ENCODE assay signal across 22 mouse cellular contexts in the genomic region with DNA sequence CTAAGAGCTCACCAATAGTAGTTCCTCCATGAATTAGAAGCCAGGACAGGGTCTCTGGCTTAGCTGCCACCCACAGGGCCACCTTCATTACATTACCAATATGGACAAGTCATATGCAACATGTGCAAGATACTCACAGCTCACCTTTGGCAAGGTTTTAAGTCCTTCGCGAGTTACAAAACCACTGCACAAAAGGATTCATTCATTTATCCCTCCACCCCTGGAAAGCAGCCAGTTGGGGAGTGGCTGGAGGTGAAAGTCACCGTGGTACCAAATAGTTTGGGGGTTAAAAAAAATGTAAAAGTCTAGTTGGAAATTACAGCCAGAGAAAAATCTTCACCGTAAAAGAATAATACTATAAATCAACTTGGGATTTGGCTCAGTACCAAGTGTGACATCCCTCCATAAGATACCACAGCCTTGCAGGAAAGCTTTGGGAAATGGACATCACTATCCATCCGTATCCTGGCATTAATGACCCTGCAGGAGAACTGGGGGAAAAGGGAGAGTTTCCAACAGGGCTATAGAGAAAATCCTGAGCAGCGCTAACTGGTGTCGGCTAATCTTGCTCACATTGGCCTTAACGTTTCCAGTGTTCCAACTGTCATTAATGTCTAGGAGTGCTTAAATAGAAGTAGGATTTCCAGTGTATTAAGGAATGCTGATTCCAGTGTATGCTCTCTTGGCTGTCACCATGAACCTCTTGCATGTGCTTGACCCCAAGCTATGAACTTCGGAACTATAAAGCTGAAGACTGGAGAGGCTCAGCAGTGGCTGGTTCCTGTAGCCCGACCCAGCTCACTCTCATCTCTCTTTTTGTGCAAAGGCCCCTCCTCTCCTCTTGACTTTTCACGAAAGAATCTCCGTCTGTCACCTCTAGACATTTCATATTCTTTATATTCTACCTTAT.
DNase-seq lines count a peak whose midpoint lies in the region; ATAC-seq and TF ChIP-seq lines count a peak whose summit lies in the region.
"Had no signal": no experiment of that assay in that cellular context is flagged by ENCODE, and none has a peak within 500 bp of the region (broad histone marks: within the 10 kb centered on the region; RNA-seq: fewer than 3 reads in every experiment).

No protein-coding gene starts in this region.

- no peaks in the 10 kb centered on the region for H3K36me3 ChIP-seq in intestine, embryonic 16.5 days (ENCODE audit: control insufficient read depth, insufficient read depth, low read length)
- H3K36me3 ChIP-seq in intestine, postnatal 0 days (ENCODE audit: control insufficient read depth, insufficient read depth), result no peaks in the 10 kb centered on the region
- H3K36me3 ChIP-seq in midbrain, embryonic 11.5 days (ENCODE audit: control insufficient read depth, insufficient read depth, low read length), result no peaks in the 10 kb centered on the region
- no peaks in the 10 kb centered on the region for H3K36me3 ChIP-seq in midbrain, postnatal 0 days (ENCODE audit: insufficient read depth, low read length)
- H3K36me3 ChIP-seq: forebrain, embryonic 10.5 days; hindbrain, embryonic 12.5 days had no signal

- DNase-seq in heart, adult 11 months, result peak; percentile 64
- no peak for DNase-seq in heart, postnatal 36 days
- peak; percentile 19 for DNase-seq in midbrain, embryonic 11.5 days (ENCODE audit: low spot score, missing footprints)
- DNase-seq in midbrain, postnatal 0 days (ENCODE audit: low spot score), result no peak
- DNase-seq in fat pad, adult 2 months (ENCODE audit: extremely low read depth, low read depth, low spot score), result peak; percentile 68
- DNase-seq in layer of hippocampus, adult 8-10 months (ENCODE audit: low spot score in 2 of 2), result no peak
- DNase-seq: adrenal gland, postnatal 14 days; cerebellum, adult 11-12 months; cerebellum, adult 9-10 months; cerebellum, postnatal 25 days; gastrocnemius, postnatal 10 days; kidney, adult 18-20 months had no signal

- H3K4me2 ChIP-seq in intestine, embryonic 16.5 days (ENCODE audit: low read depth, low read length), result no peak overlapping the region
- H3K4me2 ChIP-seq in intestine, postnatal 0 days (replicated peaks; ENCODE audit: low read depth), result no peak overlapping the region
- H3K4me2 ChIP-seq in midbrain, embryonic 11.5 days, result no peak overlapping the region
- H3K4me2 ChIP-seq in midbrain, postnatal 0 days (ENCODE audit: low read depth, low read length, poor library complexity, severe bottlenecking), result no peak overlapping the region
- H3K4me2 ChIP-seq: embryonic facial prominence, embryonic 13.5 days; hindbrain, embryonic 12.5 days had no signal

- H3K4me3 ChIP-seq in intestine, embryonic 16.5 days (ENCODE audit: low read length), result no peak overlapping the region
- no peak overlapping the region for H3K4me3 ChIP-seq in intestine, postnatal 0 days (ENCODE audit: low read depth, low read length)
- H3K4me3 ChIP-seq in midbrain, embryonic 11.5 days (ENCODE audit: low read depth, low read length), result no peak overlapping the region
- H3K4me3 ChIP-seq in midbrain, postnatal 0 days (ENCODE audit: low read depth, low read length), result no peak overlapping the region
- H3K4me3 ChIP-seq: embryonic facial prominence, embryonic 13.5 days; forebrain, embryonic 10.5 days; hindbrain, embryonic 12.5 days had no signal

- no peak overlapping the region for H3K27ac ChIP-seq in intestine, embryonic 16.5 days (ENCODE audit: low read length)
- H3K27ac ChIP-seq in intestine, postnatal 0 days (ENCODE audit: low read depth, low read length), result no peak overlapping the region
- no peak overlapping the region for H3K27ac ChIP-seq in midbrain, embryonic 11.5 days (ENCODE audit: low read depth, low read length)
- no peak overlapping the region for H3K27ac ChIP-seq in midbrain, postnatal 0 days (ENCODE audit: low read depth, low read length)
- H3K27ac ChIP-seq: embryonic facial prominence, embryonic 13.5 days; forebrain, embryonic 10.5 days; hindbrain, embryonic 12.5 days had no signal

- no peaks in the 10 kb centered on the region for H3K4me1 ChIP-seq in intestine, embryonic 16.5 days (ENCODE audit: control insufficient read depth, insufficient read depth, low read length)
- no peaks in the 10 kb centered on the region for H3K4me1 ChIP-seq in intestine, postnatal 0 days (replicated peaks; ENCODE audit: control insufficient read depth, insufficient read depth, low read length)
- peaks cover 6% of the 10 kb centered on the region; the same call in 1 of the 2 replicates for H3K4me1 ChIP-seq in midbrain, embryonic 11.5 days (ENCODE audit: control insufficient read depth, insufficient read depth, low read length)
- no peaks in the 10 kb centered on the region for H3K4me1 ChIP-seq in midbrain, postnatal 0 days (ENCODE audit: insufficient read depth, low read length)

- H3K9me3 ChIP-seq in intestine, embryonic 16.5 days (ENCODE audit: control insufficient read depth, low read length), result no peaks in the 10 kb centered on the region
- no peaks in the 10 kb centered on the region for H3K9me3 ChIP-seq in intestine, postnatal 0 days (ENCODE audit: control insufficient read depth)
- no peaks in the 10 kb centered on the region for H3K9me3 ChIP-seq in midbrain, embryonic 11.5 days (ENCODE audit: control insufficient read depth, low read length)
- no peaks in the 10 kb centered on the region for H3K9me3 ChIP-seq in midbrain, postnatal 0 days (ENCODE audit: low read length)
- H3K9me3 ChIP-seq: embryonic facial prominence, embryonic 13.5 days; forebrain, embryonic 10.5 days; hindbrain, embryonic 12.5 days had no signal

- 51% methylated on average over 12 of the region's 12 CpGs for WGBS in intestine, embryonic 16.5 days
- WGBS in intestine, postnatal 0 days, result 54% methylated on average over 12 of the region's 12 CpGs
- 80% methylated on average over 12 of the region's 12 CpGs for WGBS in midbrain, embryonic 11.5 days
- WGBS in midbrain, postnatal 0 days, result 70% methylated on average over 12 of the region's 12 CpGs

- intact Hi-C loops in heart, postnatal 36 days (cut with DNase I), result no loop called here

- no peak for TF ChIP-seq CTCF in intestine, postnatal 0 days (IDR thresholded peaks at IDR 0.05; ENCODE audit: low read depth)
- TF ChIP-seq CTCF in midbrain, postnatal 0 days (IDR thresholded peaks at IDR 0.05), result no peak

- ATAC-seq in intestine, embryonic 16.5 days, result peak; percentile 50; the same call in 1 of the 2 replicates
- ATAC-seq in intestine, postnatal 0 days, result no peak
- ATAC-seq in midbrain, embryonic 11.5 days (ENCODE audit: low FRiP score), result no peak
- ATAC-seq in midbrain, postnatal 0 days (ENCODE audit: low FRiP score), result no peak
- ATAC-seq: activated CD4-positive, CD25-positive, alpha-beta regulatory T cell, adult 4 months; forebrain, embryonic 14.5 days; hindbrain, embryonic 16.5 days; inflammation-experienced regulatory T-cells, adult 6 months had no signal

- no peaks in the 10 kb centered on the region for H3K27me3 ChIP-seq in intestine, embryonic 16.5 days (replicated peaks; ENCODE audit: control insufficient read depth, insufficient read depth, low read length)
- 0 out of 2 replicates have a peak, but pooled peaks cover 3% of the 10 kb centered on the region for H3K27me3 ChIP-seq in intestine, postnatal 0 days (replicated peaks; ENCODE audit: control insufficient read depth, insufficient read depth, low read length)
- H3K27me3 ChIP-seq in midbrain, embryonic 11.5 days (ENCODE audit: control insufficient read depth, insufficient read depth, low read length), result no peaks in the 10 kb centered on the region
- H3K27me3 ChIP-seq in midbrain, postnatal 0 days (ENCODE audit: insufficient read depth, low read length), result no peaks in the 10 kb centered on the region
- H3K27me3 ChIP-seq: CH12.LX; embryonic facial prominence, embryonic 13.5 days; hindbrain, embryonic 12.5 days had no signal

- H3K9ac ChIP-seq in intestine, embryonic 16.5 days (ENCODE audit: low read depth, low read length), result no peak overlapping the region
- H3K9ac ChIP-seq in intestine, postnatal 0 days (ENCODE audit: low read depth, low read length), result no peak overlapping the region
- no peak overlapping the region for H3K9ac ChIP-seq in midbrain, embryonic 11.5 days (ENCODE audit: low read length)
- H3K9ac ChIP-seq in midbrain, postnatal 0 days (replicated peaks; ENCODE audit: low read length, poor library complexity, severe bottlenecking), result no peak overlapping the region
- H3K9ac ChIP-seq: embryonic facial prominence, embryonic 13.5 days; hindbrain, embryonic 12.5 days had no signal

Comparison
In these comparisons a context has a peak if more than half of its experiments do, and no peak if none do; other contexts are left out.
1. DNase-seq: peak in heart, adult 11 months (single experiment), midbrain, embryonic 11.5 days (single experiment) and fat pad, adult 2 months (single experiment); none in heart, postnatal 36 days (0 of 2), midbrain, postnatal 0 days (single experiment) and layer of hippocampus, adult 8-10 months (0 of 2).